Mouse (Mus musculus) layer of hippocampus, adult 2 months (tissue): ENCODE measurements at regions not wholly inside any gene's neighbourhood (a gene's known extent, or its start where the extent isn't known, plus 50 kb on each side); places are given as distances from the start of the nearest gene placed in this dataset.

Experiments
- DNase-seq, 2 experiments: peaks; one replicate each; pipeline ENCODE4 v3.0.0; 2022; ENCODE audit warnings: low spot score in 2 of 2
- H3K27ac ChIP-seq: fragments of 200-600 bp; 2 replicates; pipeline ENCODE4 v1.8.1; 2022
- H3K4me3 ChIP-seq: fragments of 200-600 bp; 2 replicates; pipeline ENCODE4 v1.8.1; 2022; ENCODE audit warnings: mild to moderate bottlenecking
- CTCF ChIP-seq: fragments of 200-600 bp; conservative IDR thresholded peaks from 2 replicates; pipeline ENCODE4 v1.8.1; 2022; ENCODE audit warnings: antibody characterized with exemption, mild to moderate bottlenecking, moderate library complexity

DNA sequence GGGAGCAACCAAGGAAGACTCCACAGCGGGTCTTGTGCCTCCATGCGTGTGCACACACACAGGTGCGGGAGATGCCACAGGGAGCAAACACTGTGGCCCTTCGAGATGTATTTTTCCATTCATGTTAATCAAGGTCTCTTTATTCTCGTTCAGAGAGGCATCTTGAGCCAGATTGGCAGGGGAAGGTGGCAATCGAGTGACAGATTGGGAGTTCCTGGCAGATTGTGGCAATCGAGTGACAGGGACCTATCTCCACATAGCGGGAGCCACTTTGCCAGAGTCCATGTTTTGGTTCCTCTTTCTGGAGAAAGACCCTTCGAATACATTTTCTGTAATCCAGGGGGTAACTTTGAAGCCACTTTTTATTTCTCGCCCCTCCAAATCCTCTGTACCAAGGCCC, 83.1 kb upstream of the Mrps10 start:
- Histone ChIP-seq H3K27ac (no peak overlapping the region), H3K4me3 (no peak overlapping the region)
- no peak for TF ChIP-seq CTCF
- DNase-seq: no peak

DNA sequence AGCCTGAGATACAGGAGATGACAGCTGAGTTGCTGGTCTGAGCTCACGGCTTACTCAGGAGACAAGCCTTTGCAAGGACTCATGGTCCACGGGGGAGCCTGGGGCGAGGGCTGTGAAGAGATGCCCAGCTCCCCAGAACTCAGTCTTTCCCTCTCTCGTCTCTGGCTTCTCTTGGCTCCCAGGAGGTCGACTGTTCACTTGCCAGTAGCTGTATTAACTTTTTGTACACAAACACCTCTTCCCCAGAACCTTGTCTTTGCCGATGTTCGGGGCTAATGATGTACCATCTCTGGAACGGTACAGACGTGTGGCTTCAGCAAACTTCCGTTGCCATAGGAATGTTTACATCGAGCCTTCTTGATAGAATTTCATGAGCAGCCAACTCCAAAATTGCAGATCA, 84.5 kb upstream of the Mrps10 start:
- no peak for TF ChIP-seq CTCF
- H3K4me3 ChIP-seq: no peak overlapping the region
- no peak for DNase-seq
- H3K27ac ChIP-seq: no peak overlapping the region

DNA sequence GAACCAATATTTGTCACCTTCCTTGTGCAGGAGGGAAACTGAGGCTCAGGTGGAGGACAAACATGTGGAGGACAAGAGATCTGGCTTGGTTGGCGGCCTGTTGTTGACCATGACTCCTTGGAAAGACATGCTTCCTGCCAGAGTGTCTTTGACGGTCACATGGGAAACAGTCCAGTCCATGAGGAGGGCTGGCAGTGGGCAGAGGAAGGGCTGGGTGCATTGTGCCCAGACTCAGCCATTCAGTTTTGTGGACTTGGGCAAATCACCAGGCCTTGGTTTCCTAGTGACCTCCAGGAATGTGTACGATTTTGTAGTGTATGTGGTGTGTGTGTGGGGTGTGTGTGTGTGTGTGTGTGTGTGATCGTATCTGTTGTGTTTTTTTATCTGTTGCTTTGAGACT, 85.5 kb upstream of the Mrps10 start:
- no peak for TF ChIP-seq CTCF
- no peak overlapping the region for H3K4me3 ChIP-seq

DNA sequence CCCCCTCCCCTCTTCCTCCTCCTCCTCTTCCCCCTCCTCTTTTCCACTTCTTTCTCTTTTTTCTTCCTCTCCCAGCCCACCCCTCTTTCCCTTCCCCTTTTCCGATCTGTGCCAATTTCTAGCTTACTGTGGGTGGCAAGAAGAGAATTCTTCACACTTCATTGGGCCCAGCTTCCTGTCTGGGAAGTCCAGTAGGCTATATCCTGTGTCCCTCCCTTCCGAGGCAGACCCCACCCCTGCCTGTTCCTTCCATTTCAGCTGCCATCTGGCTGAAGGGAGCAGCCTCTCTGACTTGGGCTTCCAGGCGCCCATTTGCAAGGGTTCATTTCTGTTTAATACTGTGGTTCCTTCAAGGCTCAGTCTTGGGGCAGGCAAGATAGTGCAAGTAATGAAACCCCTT, 86.2 kb upstream of the Mrps10 start:
- DNase-seq: no peak
- no peak overlapping the region for H3K27ac ChIP-seq
- TF ChIP-seq CTCF: no peak
- no peak overlapping the region for H3K4me3 ChIP-seq

More for the DNA sequence above, 85.5 kb upstream of the Mrps10 start:
- DNase-seq: no peak
- H3K27ac ChIP-seq: no peak overlapping the region

DNA sequence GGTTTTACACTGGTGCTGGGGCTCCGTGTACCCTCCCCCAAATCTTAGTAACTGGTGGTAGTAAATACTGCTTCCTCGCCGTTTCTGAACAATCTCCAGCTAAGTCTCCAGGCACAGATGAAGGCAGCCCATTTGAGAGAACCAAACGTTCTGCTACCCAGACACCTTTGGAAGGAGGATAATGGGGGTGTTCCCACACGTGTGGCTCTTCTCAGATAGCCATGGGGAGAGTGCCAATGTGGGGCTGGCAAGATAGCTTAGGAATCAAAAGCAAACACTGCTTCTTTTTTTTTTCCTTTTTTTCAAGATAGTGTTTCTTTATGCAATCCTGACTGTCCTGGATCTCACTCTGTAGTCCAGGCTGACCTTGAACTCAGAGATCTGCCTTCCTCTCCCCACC, 90.8 kb upstream of the Mrps10 start:
- TF ChIP-seq CTCF: no peak
- Histone ChIP-seq H3K4me3 (no peak overlapping the region), H3K27ac (no peak overlapping the region)
- no peak for DNase-seq

DNA sequence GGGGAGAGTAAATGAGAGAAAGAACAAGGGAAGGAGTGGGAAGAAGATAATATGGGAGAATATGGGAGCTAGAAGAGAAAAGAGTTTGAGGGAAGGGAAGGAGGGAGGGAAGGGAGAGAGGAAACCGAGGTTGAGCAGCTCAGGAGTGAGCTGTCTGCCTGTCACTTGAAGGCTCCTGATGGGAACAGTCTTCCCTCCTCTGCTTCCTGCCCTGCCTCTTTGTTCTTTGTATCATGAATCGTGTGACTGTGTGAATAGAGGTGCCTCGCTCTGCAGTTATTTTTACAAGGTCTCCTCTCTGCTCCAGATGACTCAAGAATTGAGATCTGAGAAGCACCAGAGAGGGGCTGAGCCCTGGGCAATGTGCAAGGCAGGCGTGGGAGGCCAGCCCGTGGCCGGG, 92.0 kb upstream of the Mrps10 start:
- no peak overlapping the region for H3K27ac ChIP-seq
- no peak overlapping the region for H3K4me3 ChIP-seq
- DNase-seq: no peak
- no peak for TF ChIP-seq CTCF

DNA sequence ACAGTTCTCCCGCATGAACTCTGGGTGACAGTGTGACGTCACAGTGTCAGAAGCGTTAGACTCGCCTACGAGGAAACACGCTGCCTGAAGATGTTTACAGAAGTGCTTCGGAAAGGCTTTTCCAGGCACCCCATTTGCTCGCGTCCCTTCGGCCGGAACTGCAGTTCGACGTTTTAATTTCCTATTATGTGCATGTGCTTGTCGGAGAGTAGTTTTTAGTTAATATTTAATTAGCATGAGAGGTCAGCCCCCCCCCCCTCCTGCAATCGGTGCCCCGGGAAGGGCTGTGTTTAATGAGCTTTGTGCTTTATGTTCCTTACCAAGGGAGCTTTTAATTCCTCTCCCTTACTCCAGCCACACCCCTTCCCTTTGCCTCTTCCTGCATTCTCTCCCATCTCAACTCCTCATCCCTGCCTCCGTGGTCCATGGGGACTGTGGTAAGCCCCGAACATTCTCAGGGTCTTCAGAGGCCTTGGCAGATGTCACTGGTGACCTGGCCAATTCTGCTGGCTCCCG, 92.8 kb upstream of the Mrps10 start:
- H3K4me3 ChIP-seq: no peak overlapping the region
- no peak for TF ChIP-seq CTCF
- no peak for DNase-seq
- H3K27ac ChIP-seq: no peak overlapping the region

DNA sequence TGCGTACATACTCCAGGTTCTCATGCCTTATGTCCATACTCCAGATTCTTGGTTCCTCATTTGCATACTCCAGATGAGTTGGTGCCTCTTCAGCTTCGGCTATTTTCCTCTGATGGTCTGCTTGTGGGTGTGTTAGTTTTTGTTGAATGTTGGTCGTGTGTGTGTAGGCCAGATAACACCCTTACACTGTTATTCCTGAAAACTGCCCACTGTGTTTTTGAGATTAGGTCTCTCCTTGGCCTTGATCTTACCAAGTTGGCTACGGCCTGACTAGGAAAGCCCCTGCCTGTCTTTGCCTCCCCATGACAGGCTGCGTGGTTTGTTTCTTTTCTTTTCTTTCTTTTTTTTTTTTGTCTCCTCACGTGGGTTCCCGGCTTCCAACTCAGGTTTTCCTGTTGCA, 95.4 kb upstream of the Mrps10 start:
- H3K27ac ChIP-seq: no peak overlapping the region
- no peak overlapping the region for H3K4me3 ChIP-seq
- no peak for TF ChIP-seq CTCF
- no peak for DNase-seq

DNA sequence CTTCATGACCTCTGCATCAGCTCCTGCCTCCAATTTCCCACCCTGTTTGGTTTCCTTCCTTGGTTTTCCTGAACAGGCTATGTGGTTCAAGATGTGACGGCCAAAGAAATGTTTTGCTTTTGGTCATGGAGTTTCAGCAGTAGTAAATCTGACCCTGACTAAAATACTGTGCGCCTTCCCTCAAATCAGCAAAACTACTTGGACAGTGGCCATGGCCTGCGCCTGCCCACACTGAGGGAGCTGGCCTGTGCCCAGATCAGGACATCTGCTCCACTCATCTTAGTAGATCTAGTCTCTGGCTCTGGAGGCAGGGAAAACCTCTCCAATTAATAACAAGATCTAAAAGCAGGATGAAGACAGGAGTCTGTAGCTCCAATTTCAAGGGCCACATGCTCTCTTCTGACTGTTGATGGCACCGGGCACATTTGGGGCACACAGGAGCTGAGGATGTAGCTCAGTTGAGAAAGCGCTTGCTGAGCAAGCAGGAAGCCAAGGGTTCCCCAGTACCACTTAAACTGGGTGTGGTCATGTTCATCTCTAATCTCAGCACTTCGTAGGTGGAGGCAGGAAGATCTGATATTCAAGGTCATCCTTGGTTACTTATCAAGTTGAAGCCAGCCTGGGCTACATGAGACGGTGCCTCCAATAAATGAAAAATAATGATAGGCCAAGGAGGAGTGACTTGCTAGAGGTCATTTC, 96.6 kb upstream of the Mrps10 start:
- Histone ChIP-seq H3K27ac (peak overlapping the region; percentile 46; the same call in 1 of the 2 replicates), H3K4me3 (no peak overlapping the region)
- no peak for TF ChIP-seq CTCF
- peak; percentile 53 to 61 for DNase-seq

DNA sequence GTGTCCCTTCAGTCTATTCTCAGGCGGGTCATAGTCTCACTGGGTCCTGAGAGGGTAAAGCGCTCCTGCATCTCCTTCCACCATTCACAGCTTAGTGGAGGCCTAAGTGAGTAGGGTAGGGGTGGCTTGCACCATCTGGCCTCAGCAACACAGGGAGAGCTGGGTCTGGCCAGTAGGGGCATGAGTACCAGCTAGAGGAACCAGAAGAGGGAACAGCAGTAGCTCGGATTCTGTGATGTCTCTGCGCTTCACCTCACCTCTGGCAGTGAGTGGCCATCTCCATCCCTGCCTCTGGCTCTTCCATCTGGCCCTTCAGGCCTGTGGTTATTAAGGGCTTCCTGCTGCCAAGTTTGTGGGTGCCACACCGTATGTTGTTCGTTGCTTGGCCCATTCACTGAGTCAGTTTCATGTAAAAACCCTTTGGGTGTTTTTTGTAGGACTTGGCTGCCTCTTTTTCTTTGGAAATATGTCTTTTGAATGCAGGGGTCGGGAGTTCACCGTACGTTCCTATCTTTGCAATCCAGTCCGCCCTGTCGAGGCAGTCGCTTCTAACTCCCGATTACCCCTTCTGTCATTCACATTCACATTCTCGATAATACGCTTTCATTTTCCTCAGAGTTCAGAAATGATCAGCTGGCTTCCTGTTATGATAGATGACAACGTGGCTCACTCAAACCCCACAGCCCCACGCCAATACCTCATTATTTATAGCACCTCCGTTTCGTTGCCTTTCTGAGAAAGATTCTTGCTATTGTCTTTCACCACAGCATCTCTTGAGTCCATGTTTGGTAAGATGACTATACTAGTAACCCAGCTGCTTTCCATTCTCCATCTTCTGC, 99.4 kb upstream of the Mrps10 start:
- H3K4me3 ChIP-seq: no peak overlapping the region
- peak; percentile 33 for TF ChIP-seq CTCF
- H3K27ac ChIP-seq: peak overlapping the region; percentile 36
- DNase-seq: no peak

DNA sequence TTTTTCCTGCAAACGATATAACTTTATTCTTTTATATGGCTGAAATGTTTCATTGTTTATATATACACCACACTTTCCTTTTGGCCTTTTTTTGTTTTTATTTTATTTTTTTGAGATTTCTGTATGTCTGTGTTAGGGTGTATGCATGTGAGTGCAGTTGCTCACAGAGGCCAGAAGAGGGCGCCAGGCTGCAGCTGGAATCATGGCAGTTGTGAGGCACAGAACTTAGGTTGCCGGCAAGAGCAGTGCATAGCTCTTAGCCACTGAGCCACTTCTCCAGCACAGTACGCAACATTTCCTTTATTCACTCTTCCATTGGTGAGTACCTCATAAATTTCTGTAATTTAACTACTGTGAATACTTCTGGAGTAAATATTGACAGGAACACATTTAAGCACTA, 100.8 kb upstream of the Mrps10 start:
- TF ChIP-seq CTCF: peak; percentile 70
- no peak for DNase-seq
- Histone ChIP-seq H3K27ac (no peak overlapping the region), H3K4me3 (no peak overlapping the region)

DNA sequence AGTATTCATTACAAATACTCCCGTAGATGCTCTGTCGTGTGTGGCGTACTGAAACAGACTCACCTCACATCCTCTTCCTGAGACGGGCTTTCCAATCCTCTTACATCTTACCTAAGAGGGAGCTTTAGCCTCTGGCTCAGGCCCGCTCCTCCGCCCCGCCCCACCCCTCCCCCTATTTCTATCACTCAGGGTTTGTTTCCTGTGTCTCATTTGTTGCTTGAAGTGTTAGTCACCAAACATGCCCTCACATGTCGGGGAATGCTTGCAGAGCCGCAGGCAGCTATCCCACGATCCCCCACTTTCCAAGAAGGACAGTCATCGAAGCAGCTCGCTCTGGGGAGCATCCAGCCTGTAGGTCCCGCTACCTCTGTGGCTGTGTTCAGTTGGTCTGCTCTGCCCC, 101.6 kb upstream of the Mrps10 start:
- no peak for TF ChIP-seq CTCF
- no peak overlapping the region for H3K4me3 ChIP-seq
- no peak overlapping the region for H3K27ac ChIP-seq
- no peak for DNase-seq

DNA sequence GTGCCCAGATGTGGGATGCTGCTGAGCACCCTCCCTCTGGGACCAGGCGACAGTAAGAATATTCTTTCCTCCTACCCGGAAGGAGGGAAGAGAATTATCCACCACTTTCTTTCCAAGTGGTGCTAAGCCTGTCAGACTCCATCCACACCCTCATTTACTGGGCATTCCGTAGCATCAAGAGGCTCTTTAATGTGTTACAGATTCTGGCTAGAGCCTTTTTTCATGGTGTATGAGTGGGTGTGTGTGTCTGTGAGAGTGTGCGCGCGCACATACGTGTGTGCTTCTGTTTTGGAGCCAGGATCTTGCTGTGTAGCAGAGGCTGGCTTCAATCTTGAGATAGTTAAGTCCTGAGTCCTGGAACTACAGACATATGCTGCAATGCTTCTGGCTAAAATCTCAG, 102.4 kb upstream of the Mrps10 start:
- no peak for TF ChIP-seq CTCF
- no peak overlapping the region for H3K4me3 ChIP-seq
- H3K27ac ChIP-seq: peak overlapping the region; percentile 19; the same call in 1 of the 2 replicates
- DNase-seq: no peak

DNA sequence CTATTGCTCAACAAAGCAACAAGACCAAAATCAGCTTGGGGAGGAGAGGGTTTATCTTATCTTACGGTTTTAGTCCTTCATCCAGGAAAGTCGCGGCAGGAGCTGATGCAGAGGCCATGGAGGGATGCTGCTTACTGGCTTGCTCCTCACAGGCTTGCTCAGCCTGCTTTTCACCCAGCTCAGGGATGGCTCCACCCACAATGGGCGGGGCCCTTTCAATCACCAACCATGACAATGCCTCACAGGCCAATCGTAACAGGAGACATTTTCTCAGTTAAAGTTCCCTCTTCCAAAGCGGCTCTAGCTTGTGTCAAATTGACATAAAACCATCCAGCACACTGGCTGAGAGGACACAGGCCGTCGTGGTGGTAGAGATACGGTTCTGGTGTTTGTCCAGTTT, 105.7 kb upstream of the Mrps10 start:
- no peak for TF ChIP-seq CTCF
- H3K27ac ChIP-seq: no peak overlapping the region
- no peak for DNase-seq
- no peak overlapping the region for H3K4me3 ChIP-seq
